Mouse (Mus musculus): ENCODE measurements around the gene Ugp2. TPM values are rescaled to one million over a fixed set of nuclear protein-coding genes. Genes with fewer than 3 reads are reported as not detected.

The Ugp2 gene
- 160 and 213 TPM in 2 replicates for polyA plus RNA-seq (2015; fragmentation: Nextera tagmentation; extraction: Ambion mirVana)

DNA sequence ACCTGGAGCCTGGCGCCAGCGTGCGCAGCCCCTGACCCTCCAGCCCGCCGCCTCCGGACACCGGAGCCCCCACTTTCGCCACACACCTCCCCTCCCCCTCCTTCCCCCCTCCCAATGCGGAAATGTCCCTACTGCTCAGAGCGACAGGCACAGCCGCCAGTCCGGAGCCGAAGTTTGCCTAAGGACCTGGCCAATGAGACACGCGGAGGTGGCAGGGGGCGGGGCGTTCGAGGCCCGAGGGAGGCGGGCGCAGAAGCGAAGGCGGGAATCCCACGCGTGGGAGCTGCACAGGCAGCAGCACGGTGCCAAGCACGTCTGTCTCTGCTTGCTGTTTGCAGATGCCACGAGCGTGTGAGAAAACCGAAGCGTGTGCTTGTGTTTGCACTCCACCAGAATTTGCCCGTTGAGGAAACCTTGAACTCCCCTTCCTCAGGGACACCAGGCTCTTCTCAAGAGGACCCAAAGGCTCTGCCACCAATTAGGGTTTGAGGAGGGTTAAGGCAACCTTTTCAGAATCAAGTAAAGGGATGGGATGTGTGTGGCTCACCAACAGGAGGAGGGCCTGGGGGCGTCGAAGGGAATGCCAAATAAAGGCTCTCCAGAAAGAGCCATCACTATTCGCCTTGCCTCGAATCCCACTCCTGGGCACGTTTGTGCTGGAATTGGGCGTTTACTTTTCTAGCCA, at the start of gene Ugp2:
Gene Ugp2 (minus strand): TSS at position 80 of the 685 bp plus-strand sequence.

MicroRNAs encoded within 50 kb of the gene (microRNA counts, 519-probe panel; counts per million panel counts)
- 777 counts per million, percentile 3 among the panel's probes with 10 or more counts for microRNA mmu-miR-1933-3p
- microRNA mmu-miR-1933-5p, result not detected

Small RNA genes lying within 50 kb of the gene (microRNA-seq; reads per million reads assigned to microRNA genes)
- not detected for gene Mir1933

Other genes starting within 250 kb of the Ugp2 start
- 6.9 and 7.3 TPM in 2 replicates for gene Vps54, start 131.9 kb downstream of the Ugp2 start, polyA plus RNA-seq (2015; fragmentation: Nextera tagmentation; extraction: Ambion mirVana)
- 4.9 and 5.8 TPM in 2 replicates for gene Wdpcp, start 201.0 kb upstream of the Ugp2 start, polyA plus RNA-seq (2015; fragmentation: Nextera tagmentation; extraction: Ambion mirVana)
- gene Mdh1, start 201.2 kb upstream of the Ugp2 start, polyA plus RNA-seq (2015; fragmentation: Nextera tagmentation; extraction: Ambion mirVana), result 236 and 239 TPM in 2 replicates

Measured in urinary bladder, postnatal 0 days (tissue).